Mouse (Mus musculus) effector memory CD4-positive, alpha-beta T cell, adult 7 months (primary cell): ENCODE results near the gene Clec2d. TPM values are rescaled to one million over a fixed set of nuclear protein-coding genes. Genes with fewer than 3 reads are reported as not detected.

Source experiments
- polyA plus RNA-seq: library from polyadenylated mRNA; unstranded; fragments of 100-300 nt; shearing (Covaris generic); gene quantifications from one replicate; pipeline ENCODE4 v1.2.1, GENCODE M21; 2017

Clec2d gene
- polyA plus RNA-seq: 10.0 TPM

DNA sequence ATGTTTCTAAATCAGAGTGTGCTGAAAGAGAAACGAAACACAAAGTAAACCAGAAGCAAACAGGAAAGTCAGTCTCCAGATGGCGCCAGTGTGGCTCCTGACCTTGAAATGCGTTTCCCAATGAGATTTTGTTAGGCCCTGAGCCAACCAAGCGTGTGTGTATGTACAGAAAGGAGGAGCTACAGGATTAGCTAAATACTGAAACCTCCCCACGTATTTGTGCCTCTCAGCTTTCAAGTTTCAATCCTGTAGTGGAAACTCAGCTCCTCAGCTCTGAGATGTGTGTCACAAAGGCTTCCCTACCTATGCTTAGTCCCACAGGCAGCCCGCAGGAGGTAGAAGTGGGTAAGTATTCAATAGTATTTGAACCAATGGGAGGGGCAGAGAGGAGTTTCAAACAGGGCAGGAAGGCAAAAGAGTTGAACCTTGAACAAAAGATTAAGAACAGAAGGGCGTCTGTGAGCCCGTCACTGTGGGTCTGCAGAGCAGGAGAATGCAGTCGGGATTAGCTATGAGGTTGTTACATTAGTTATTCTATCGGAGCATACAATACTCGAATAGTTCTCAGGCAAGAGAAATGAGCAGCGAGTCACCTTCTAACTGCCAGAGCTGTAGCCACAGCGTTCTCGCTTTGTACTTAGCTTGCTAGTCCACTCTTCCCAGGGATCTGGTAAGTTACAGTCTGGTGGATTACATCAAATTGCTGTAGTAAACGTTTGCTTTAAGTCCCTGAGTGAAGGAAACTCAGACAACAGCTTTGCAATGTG lies at the start of gene Clec2d:
TSS of gene Clec2d (plus strand) at position 213 of the 767 bp plus-strand sequence.

Other genes starting within 250 kb of the Clec2d start
- 0.43 TPM for gene Clec2g, start 246.2 kb upstream of the Clec2d start, polyA plus RNA-seq
- 16.8 TPM for gene Klrb1f, start 134.7 kb upstream of the Clec2d start, polyA plus RNA-seq
- gene Clec2e, start 79.7 kb upstream of the Clec2d start, polyA plus RNA-seq: 0.18 TPM
- 1,226 TPM for gene Cd69, start 94.8 kb downstream of the Clec2d start, polyA plus RNA-seq
- not detected for gene 4922502D21Rik, start 151.2 kb downstream of the Clec2d start, polyA plus RNA-seq
- gene Clec12a, start 162.1 kb downstream of the Clec2d start, polyA plus RNA-seq: 0.83 TPM
- not detected for gene Clec12b, start 205.3 kb downstream of the Clec2d start, polyA plus RNA-seq
- gene Clec1b, start 216.7 kb downstream of the Clec2d start, polyA plus RNA-seq: 0.20 TPM
- gene Clec9a, start 228.2 kb downstream of the Clec2d start, polyA plus RNA-seq: not detected